Mouse (Mus musculus): ENCODE results near the gene Epb41l1.
"Not testable (repeated sequence)": the region's sequence is repeated elsewhere in the genome, so short reads cannot be mapped to it uniquely, and the experiment has no call there.

Gene Epb41l1

GRCm38 (mm10) chr2:156483204-156483603 is 62.5 kb downstream of the Epb41l1 start:
- no peak for DNase-seq (ENCODE audit: low spot score in 2 of 2)

- DNase-seq (ENCODE audit: low spot score in 2 of 2), result no peak
These were observed 65.5 kb downstream of the Epb41l1 start for GRCm38 (mm10) chr2:156486086-156486751.

GRCm38 (mm10) chr2:156487589-156488160 is 67.0 kb downstream of the Epb41l1 start:
- no peak for DNase-seq (ENCODE audit: low spot score in 2 of 2)

- DNase-seq (ENCODE audit: low spot score in 2 of 2), result no peak
These were observed 67.6 kb downstream of the Epb41l1 start for GRCm38 (mm10) chr2:156488166-156488814.

GRCm38 (mm10) chr2:156490176-156490575 is 69.5 kb downstream of the Epb41l1 start:
- no peak for DNase-seq (ENCODE audit: low spot score in 2 of 2)

- no peak for DNase-seq (ENCODE audit: low spot score in 2 of 2)
These were observed 71.1 kb downstream of the Epb41l1 start for GRCm38 (mm10) chr2:156491796-156492195.

- no peak for DNase-seq (ENCODE audit: low spot score in 2 of 2)
These were observed 73.1 kb downstream of the Epb41l1 start for GRCm38 (mm10) chr2:156493766-156494165.

GRCm38 (mm10) chr2:156494465-156494864 is 73.8 kb downstream of the Epb41l1 start:
- DNase-seq (ENCODE audit: low spot score in 2 of 2), result no peak

GRCm38 (mm10) chr2:156494875-156495274 is 74.2 kb downstream of the Epb41l1 start:
- no peak for DNase-seq (ENCODE audit: low spot score in 2 of 2)

- no peak for DNase-seq (ENCODE audit: low spot score in 2 of 2)
These were observed 76.3 kb downstream of the Epb41l1 start for GRCm38 (mm10) chr2:156496816-156497566.

GRCm38 (mm10) chr2:156497915-156498314 is 77.2 kb downstream of the Epb41l1 start:
- DNase-seq (ENCODE audit: low spot score in 2 of 2), result peak in 1 of 2 experiments; percentile 56

- DNase-seq (ENCODE audit: low spot score in 2 of 2), result no peak
These were observed 80.3 kb downstream of the Epb41l1 start for GRCm38 (mm10) chr2:156501025-156501424.

- no peak for DNase-seq (ENCODE audit: low spot score in 2 of 2)
These were observed 84.8 kb downstream of the Epb41l1 start for GRCm38 (mm10) chr2:156505533-156505932.

GRCm38 (mm10) chr2:156512028-156512427 is 91.3 kb downstream of the Epb41l1 start:
- no peak for DNase-seq (ENCODE audit: low spot score in 2 of 2)

- no peak for DNase-seq (ENCODE audit: low spot score in 2 of 2)
These were observed 91.9 kb downstream of the Epb41l1 start for GRCm38 (mm10) chr2:156512561-156512960.

GRCm38 (mm10) chr2:156515102-156515501 is 94.4 kb downstream of the Epb41l1 start:
- DNase-seq (ENCODE audit: low spot score in 2 of 2), result no peak

GRCm38 (mm10) chr2:156515565-156516185 is 95.0 kb downstream of the Epb41l1 start:
- DNase-seq (ENCODE audit: low spot score in 2 of 2), result peak; percentile 57 to 75

GRCm38 (mm10) chr2:156516678-156517077 is 96.0 kb downstream of the Epb41l1 start:
- not testable (repeated sequence) for DNase-seq (ENCODE audit: low spot score in 2 of 2)

- DNase-seq (ENCODE audit: low spot score in 2 of 2), result no peak
These were observed 97.6 kb downstream of the Epb41l1 start for GRCm38 (mm10) chr2:156518306-156518705.

- no peak for DNase-seq (ENCODE audit: low spot score in 2 of 2)
These were observed 98.9 kb downstream of the Epb41l1 start for GRCm38 (mm10) chr2:156519584-156519983.

- DNase-seq (ENCODE audit: low spot score in 2 of 2), result no peak
These were observed 102.3 kb downstream of the Epb41l1 start for GRCm38 (mm10) chr2:156522994-156523393.

GRCm38 (mm10) chr2:156524078-156524477 is 103.4 kb downstream of the Epb41l1 start:
- DNase-seq (ENCODE audit: low spot score in 2 of 2), result no peak

Data from frontal cortex, postnatal 10 days (tissue).